Mouse (Mus musculus): ENCODE measurements around the gene Amigo1.

The Amigo1 gene

DNA sequence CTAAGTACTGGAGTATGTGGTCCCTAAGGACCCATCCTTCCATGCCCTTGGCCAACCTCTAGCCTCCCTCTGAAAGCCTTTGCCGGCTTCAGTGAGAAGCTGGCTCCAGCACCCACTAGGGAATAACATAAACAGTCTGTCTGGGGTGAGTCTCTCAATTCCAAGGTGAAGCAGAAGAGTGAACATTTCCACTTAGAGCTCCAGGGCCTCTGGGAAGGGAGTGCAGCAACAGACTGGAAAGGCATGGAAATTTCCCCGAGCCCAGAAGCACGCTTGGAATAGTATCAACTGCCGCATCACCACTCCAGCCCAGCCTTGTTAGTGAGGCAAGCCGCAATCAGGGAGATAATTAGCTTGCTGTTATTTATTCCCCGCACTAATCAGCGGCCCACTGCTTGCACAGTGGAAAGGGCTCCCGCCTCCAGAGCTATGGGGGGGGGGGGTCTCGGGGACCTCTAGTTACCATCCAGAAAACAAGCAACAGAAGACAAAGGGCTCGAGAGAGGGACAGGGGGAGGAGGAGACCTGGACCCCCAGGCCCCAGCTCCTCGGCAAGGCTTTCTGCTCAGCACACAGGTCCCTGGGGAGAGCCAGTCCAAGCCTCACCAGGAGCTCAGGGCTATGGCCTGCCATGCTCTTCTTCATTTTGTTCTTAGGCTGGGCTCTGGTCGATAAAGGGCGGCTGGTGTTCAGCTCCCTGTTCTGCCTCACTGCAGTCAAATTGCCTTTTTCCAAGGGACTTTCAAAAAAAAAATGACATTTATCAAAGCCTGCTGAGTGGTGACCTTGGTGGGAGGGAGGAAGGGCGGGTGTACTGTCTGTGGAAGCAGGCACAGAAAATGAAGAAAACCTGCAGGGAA is 11.2 kb upstream of the Amigo1 start:
- H3K9me3 ChIP-seq (ENCODE audit: low read length), result no peaks in the 10 kb centered on the region
- H3K27me3 ChIP-seq (ENCODE audit: insufficient read depth, low read length), result peaks cover 13% of the 10 kb centered on the region; the same call in 1 of the 2 replicates
- H3K4me1 ChIP-seq (replicated peaks; ENCODE audit: low read depth, low read length), result peaks cover 15% of the 10 kb centered on the region
- peak overlapping the region; percentile 3; the same call in 1 of the 2 replicates for H3K4me3 ChIP-seq (replicated peaks; ENCODE audit: low read length)
- no peaks in the 10 kb centered on the region for H3K36me3 ChIP-seq (ENCODE audit: insufficient read depth, low read length)
- TF ChIP-seq POU5F1 (IDR thresholded peaks at IDR 0.05; ENCODE audit: borderline replicate concordance, low read length) (no peak), NANOG (IDR thresholded peaks at IDR 0.05; ENCODE audit: borderline replicate concordance, low read length) (no peak), CTCF (conservative IDR thresholded peaks at IDR 0.05; ENCODE audit: low read length) (no peak)

DNA sequence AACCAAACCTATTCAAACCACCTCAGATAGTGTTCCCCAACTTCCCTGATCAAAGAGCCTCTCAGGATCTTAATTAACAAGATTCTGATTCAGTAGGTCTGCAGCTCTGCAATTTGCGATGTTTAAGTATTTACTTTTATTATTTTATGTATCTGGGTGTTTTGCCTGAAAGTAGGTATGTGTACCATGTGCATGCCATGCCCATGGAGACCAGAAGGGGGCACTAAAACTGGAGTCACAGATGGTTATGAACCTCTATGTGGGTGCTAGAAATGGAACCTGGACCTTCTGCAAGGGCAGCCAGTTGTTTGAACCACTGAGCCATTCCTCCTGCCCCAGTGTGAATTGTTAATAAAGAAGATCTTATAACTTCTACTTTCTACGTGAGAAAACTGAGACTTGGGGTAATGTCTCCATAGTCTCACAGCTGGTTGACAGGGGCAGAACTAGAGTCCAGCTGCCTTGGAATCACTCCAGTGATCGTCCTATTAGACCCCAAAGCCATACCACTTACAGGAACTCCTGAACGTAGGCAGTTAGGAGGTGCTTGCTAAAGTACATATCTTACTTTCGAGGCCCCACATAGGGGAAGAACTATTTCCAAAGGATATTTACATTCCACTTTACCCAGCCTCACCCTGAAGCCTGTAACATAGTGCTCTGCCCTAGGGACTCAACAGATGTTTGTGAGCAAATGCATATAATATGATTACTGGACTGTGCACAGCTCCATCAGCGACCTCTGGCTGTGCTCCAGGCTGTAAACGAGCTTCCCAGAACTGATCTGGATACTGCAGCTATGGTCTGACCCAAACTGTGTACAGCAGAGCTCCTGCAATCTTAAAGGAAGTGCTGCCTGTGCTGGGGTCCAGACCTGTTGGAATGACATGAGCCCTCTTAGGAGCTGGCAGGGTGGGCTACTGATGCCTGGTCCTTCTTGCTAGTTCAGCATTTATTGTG is 7.1 kb upstream of the Amigo1 start:
- Histone ChIP-seq H3K4me1 (replicated peaks; ENCODE audit: low read depth, low read length) (peaks cover 19% of the 10 kb centered on the region), H3K27me3 (ENCODE audit: insufficient read depth, low read length) (peaks cover 15% of the 10 kb centered on the region), H3K36me3 (ENCODE audit: insufficient read depth, low read length) (no peaks in the 10 kb centered on the region), H3K4me3 (replicated peaks; ENCODE audit: low read length) (no peak overlapping the region), H3K9me3 (ENCODE audit: low read length) (no peaks in the 10 kb centered on the region)
- no peak for TF ChIP-seq POU5F1 (IDR thresholded peaks at IDR 0.05; ENCODE audit: borderline replicate concordance, low read length)
- TF ChIP-seq CTCF (conservative IDR thresholded peaks at IDR 0.05; ENCODE audit: low read length), result peak; percentile 59
- TF ChIP-seq NANOG (IDR thresholded peaks at IDR 0.05; ENCODE audit: borderline replicate concordance, low read length), result no peak

DNA sequence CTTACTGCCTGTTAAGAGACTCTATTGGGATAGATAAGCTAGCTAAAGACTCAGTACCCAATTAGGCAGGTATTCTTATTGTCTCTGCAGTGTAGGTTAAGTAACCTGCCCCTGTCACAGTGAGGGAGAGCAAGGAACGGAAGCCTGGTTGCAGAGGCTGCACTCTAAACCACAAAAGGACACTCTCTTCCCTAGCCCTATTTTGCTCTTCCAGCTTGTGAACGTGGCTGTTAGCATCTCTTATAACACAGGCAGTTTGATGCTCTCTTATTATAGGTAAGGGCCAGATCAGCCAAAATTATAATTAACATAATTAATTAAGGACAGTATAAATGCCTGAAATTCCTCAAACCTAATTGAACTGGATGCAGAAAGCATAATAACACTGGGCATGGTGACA is 5.6 kb upstream of the Amigo1 start:
- no peaks in the 10 kb centered on the region for H3K36me3 ChIP-seq (ENCODE audit: insufficient read depth, low read length)
- H3K4me3 ChIP-seq (replicated peaks; ENCODE audit: low read length), result no peak overlapping the region
- H3K9me3 ChIP-seq (ENCODE audit: low read length), result no peaks in the 10 kb centered on the region; the same call in 1 of the 2 replicates
- TF ChIP-seq POU5F1 (IDR thresholded peaks at IDR 0.05; ENCODE audit: borderline replicate concordance, low read length), result no peak
- no peak for TF ChIP-seq NANOG (IDR thresholded peaks at IDR 0.05; ENCODE audit: borderline replicate concordance, low read length)
- TF ChIP-seq CTCF (conservative IDR thresholded peaks at IDR 0.05; ENCODE audit: low read length), result no peak
- peaks cover 15% of the 10 kb centered on the region for H3K4me1 ChIP-seq (replicated peaks; ENCODE audit: low read depth, low read length)
- peaks cover 23% of the 10 kb centered on the region for H3K27me3 ChIP-seq (ENCODE audit: insufficient read depth, low read length)

DNA sequence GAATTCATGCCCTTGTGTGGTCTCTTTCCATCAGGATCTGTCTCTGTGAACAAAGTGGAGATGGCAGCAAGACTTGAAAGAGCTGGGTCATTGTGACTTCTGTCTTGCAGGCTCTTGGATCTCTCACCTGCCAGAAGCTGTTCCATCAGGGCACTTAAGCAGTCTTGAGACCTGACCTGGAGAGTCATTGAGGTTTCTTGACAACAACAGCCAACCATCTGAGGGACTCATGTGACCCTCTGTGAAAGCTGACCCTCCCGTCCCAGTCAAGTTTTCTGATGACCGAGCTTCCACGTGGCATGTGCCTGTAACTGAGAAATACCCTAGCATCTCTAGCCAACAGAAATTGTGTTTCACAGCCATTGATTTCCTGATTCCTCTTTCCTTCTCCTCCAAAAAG is 1.4 kb upstream of the Amigo1 start:
- no peaks in the 10 kb centered on the region; the same call in 1 of the 2 replicates for H3K9me3 ChIP-seq (ENCODE audit: low read length)
- TF ChIP-seq NANOG (IDR thresholded peaks at IDR 0.05; ENCODE audit: borderline replicate concordance, low read length), result no peak
- no peak for TF ChIP-seq CTCF (conservative IDR thresholded peaks at IDR 0.05; ENCODE audit: low read length)
- TF ChIP-seq POU5F1 (IDR thresholded peaks at IDR 0.05; ENCODE audit: borderline replicate concordance, low read length), result no peak
- peaks cover 45% of the 10 kb centered on the region for H3K4me1 ChIP-seq (replicated peaks; ENCODE audit: low read depth, low read length)
- H3K36me3 ChIP-seq (ENCODE audit: insufficient read depth, low read length), result 0 out of 2 replicates have a peak, but pooled peaks cover 4% of the 10 kb centered on the region
- H3K27me3 ChIP-seq (ENCODE audit: insufficient read depth, low read length), result peaks cover 48% of the 10 kb centered on the region
- H3K4me3 ChIP-seq (replicated peaks; ENCODE audit: low read length), result no peak overlapping the region

DNA sequence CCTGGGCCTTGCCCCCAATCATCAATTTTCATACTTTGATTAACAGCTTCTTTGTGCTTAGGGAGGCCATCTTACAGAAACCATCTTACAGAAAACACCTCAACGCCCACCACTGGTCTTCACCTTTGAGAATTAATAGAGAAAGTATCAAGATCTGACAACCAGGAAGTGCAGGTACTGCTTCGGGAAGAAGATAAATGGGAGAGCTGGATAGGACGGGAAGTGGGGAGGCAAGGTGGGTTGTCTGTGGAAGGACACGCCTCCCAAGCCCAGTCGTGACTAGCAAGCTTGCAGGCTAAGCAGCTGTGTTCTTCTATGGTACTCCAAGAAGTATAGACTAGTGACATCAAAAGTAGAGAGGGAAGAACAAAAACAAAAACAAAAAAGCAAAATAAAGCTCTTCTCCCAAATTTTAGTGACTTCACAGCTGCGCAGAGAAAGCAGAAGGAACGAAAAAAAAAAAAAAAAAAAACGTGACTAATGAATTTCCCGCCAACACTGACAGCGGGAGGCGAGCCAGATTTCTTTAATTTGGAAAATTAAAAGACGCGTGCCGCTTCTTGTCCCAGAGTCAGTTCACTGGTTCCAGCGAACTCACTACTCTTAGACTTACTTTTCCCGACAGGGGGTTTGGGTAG is 556 bp upstream of the Amigo1 start:
- Histone ChIP-seq H3K36me3 (ENCODE audit: insufficient read depth, low read length) (0 out of 2 replicates have a peak, but pooled peaks cover 4% of the 10 kb centered on the region), H3K27me3 (ENCODE audit: insufficient read depth, low read length) (peaks cover 48% of the 10 kb centered on the region), H3K4me1 (replicated peaks; ENCODE audit: low read depth, low read length) (peaks cover 54% of the 10 kb centered on the region), H3K4me3 (replicated peaks; ENCODE audit: low read length) (peak overlapping the region; percentile 88), H3K9me3 (ENCODE audit: low read length) (no peaks in the 10 kb centered on the region; the same call in 1 of the 2 replicates)
- no peak for TF ChIP-seq NANOG (IDR thresholded peaks at IDR 0.05; ENCODE audit: borderline replicate concordance, low read length)
- no peak for TF ChIP-seq CTCF (conservative IDR thresholded peaks at IDR 0.05; ENCODE audit: low read length)
- no peak for TF ChIP-seq POU5F1 (IDR thresholded peaks at IDR 0.05; ENCODE audit: borderline replicate concordance, low read length)

DNA sequence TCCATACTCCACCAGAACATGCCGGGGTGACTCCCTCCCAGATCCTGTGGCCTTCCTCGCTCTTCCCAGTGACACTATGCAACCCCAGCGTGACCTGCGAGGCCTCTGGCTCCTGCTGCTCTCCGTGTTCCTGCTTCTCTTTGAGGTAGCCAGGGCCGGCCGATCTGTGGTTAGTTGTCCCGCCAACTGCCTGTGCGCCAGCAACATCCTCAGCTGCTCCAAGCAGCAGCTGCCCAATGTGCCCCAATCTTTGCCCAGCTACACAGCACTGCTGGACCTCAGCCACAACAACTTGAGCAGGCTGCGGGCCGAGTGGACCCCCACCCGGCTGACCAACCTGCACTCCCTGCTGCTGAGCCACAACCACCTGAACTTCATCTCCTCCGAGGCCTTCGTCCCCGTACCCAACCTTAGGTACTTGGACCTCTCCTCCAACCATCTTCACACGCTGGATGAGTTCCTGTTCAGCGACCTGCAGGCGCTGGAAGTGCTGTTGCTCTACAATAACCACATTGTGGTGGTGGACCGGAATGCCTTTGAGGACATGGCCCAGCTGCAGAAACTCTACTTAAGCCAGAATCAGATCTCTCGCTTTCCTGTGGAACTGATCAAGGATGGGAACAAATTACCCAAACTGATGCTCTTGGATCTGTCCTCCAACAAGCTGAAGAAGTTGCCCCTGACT is 1.1 kb downstream of the Amigo1 start:
- peaks cover 55% of the 10 kb centered on the region for H3K4me1 ChIP-seq (replicated peaks; ENCODE audit: low read depth, low read length)
- peaks cover 48% of the 10 kb centered on the region for H3K27me3 ChIP-seq (ENCODE audit: insufficient read depth, low read length)
- H3K4me3 ChIP-seq (replicated peaks; ENCODE audit: low read length), result peak overlapping the region; percentile 88
- peaks cover 10% of the 10 kb centered on the region for H3K36me3 ChIP-seq (ENCODE audit: insufficient read depth, low read length)
- H3K9me3 ChIP-seq (ENCODE audit: low read length), result no peaks in the 10 kb centered on the region; the same call in 1 of the 2 replicates
- no peak for TF ChIP-seq POU5F1 (IDR thresholded peaks at IDR 0.05; ENCODE audit: borderline replicate concordance, low read length)
- no peak for TF ChIP-seq CTCF (conservative IDR thresholded peaks at IDR 0.05; ENCODE audit: low read length)
- no peak for TF ChIP-seq NANOG (IDR thresholded peaks at IDR 0.05; ENCODE audit: borderline replicate concordance, low read length)

DNA sequence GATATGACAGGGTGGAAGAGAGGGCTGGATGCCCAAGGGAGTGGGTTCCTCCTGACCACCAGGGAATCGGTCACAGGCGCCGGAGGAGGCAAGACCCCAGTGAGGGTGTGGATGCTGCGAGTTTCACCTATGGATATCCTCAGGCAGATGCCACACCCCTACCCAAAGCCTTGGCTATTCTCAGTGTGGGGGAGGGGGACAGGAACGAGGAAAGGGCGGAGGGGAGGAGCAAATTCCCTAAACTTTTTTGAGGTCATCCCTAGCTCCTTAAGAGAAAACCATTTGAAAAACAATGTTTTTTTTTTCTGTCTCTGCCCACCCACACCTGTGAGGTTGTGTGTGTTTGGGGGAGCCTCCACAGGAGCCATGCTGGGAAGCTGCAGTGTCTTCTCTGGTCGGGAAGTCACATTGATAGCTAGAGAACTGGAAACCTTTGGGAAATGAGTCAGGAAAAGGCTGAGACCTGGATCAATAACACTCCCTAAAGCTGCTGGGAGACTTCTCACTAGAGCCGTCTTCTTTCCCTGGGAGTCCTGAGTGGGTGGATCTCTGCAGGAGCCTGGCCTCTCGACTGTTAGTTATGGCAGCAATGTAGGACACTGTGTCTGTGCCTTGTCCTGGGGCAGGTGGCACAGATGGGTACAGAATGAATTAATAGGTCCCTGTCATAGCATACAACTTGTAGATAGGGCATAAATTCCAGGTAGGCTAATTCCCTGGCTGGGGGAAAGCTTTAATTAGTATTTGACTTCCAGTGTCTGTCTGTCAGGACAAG is 2.8 kb downstream of the Amigo1 start:
- no peaks in the 10 kb centered on the region; the same call in 1 of the 2 replicates for H3K9me3 ChIP-seq (ENCODE audit: low read length)
- peaks cover 12% of the 10 kb centered on the region for H3K36me3 ChIP-seq (ENCODE audit: insufficient read depth, low read length)
- peaks cover 43% of the 10 kb centered on the region for H3K27me3 ChIP-seq (ENCODE audit: insufficient read depth, low read length)
- peaks cover 63% of the 10 kb centered on the region for H3K4me1 ChIP-seq (replicated peaks; ENCODE audit: low read depth, low read length)
- TF ChIP-seq CTCF (conservative IDR thresholded peaks at IDR 0.05; ENCODE audit: low read length), result no peak
- peak overlapping the region; percentile 64 for H3K4me3 ChIP-seq (replicated peaks; ENCODE audit: low read length)
